Mouse (Mus musculus) bone marrow macrophage, adult 2 months (primary cell): ENCODE results near the gene C2cd4c.

Experiments used
- CTCF ChIP-seq: IDR thresholded peaks from 2 replicates; pipeline ENCODE4 v1.5.1; 2012; ENCODE audit warnings: low read depth, mild to moderate bottlenecking, low read length, moderate library complexity
- POLR2A ChIP-seq: IDR thresholded peaks from 2 replicates; pipeline ENCODE4 v1.6.1; 2012; ENCODE audit warnings: mild to moderate bottlenecking, low read depth, low read length, borderline replicate concordance

DNA sequence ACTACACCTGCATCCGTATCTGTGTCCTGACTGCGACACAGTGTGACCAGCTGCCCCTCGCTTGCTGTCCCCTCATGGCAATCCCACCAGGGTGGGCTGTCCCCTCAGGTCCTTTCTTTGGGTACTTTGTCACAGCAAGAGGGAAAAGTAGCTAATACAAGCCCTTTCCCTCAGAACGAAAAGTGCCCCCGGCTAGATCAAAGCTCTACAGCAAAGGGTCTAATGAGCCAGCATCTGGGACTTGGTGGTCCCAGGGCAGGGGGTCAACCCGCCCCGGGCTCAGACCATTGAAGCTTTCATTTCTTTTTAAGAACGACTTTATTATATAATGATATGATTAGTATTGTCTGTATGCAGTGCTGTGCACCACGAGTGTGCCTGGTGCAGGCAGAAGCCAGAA is 35.5 kb downstream of the C2cd4c start:
- no peak for TF ChIP-seq CTCF
- no peak for TF ChIP-seq POLR2A
